Mouse (Mus musculus) kidney, adult 2 months (tissue): ENCODE measurements around the gene Myb.

Experiments used
- CTCF ChIP-seq: fragments of 200-500 bp; conservative IDR thresholded peaks from 2 replicates; pipeline ENCODE4 v1.5.1; 2011; ENCODE audit warnings: low read depth, mild to moderate bottlenecking, control low read depth, low read length, moderate library complexity, mixed read lengths; ENCODE audit not compliant: insufficient read depth, insufficient read length
- POLR2A ChIP-seq: fragments of 200-500 bp; IDR thresholded peaks from one replicate; pipeline ENCODE4 v1.6.1; 2011; ENCODE audit warnings: low read depth, low read length, control low read depth

DNA sequence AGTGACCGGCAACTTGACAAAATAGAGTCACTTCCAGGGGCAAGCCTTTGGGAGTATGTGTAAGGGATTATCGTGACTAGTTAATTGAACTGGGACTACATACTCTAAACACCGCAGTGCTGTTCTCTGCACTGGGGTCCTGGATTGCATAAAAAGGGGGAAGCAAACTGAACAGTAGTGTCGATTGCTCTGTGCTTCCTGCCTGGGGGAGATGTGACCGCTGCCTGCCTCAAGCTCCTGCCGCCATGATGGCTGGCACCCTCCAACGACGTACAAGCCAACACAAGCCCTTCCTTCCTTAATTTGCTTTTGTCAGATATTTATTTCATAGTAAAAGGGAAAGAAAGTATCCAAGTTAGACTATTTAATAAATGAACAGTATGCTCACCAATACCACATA, 25.5 kb downstream of the Myb start:
- TF ChIP-seq CTCF: no peak
- TF ChIP-seq POLR2A: no peak
